8 mouse cellular contexts compared by ENCODE assay signal in genomic region chr17:78915772-78916171, GRCm38 (mm10). TPM values are rescaled to one million over a fixed set of nuclear protein-coding genes. Genes with fewer than 3 reads are reported as not detected.
A peak's percentile ranks its signal among the peaks of the same experiment; 100 is the strongest.
DNase-seq lines count a peak whose midpoint lies in the region; ATAC-seq and TF ChIP-seq lines count a peak whose summit lies in the region.

No protein-coding gene starts in this region.

- no peak for TF ChIP-seq EP300 in ES-Bruce4 (IDR thresholded peaks at IDR 0.05; ENCODE audit: insufficient read depth, low read depth, low read length)

- 49% methylated on average over 6 of the region's 6 CpGs for WGBS in heart, embryonic 11.5 days (ENCODE audit: insufficient replicate concordance)
- 53% methylated on average over 6 of the region's 6 CpGs for WGBS in forebrain, embryonic 10.5 days
- 44% methylated on average over 6 of the region's 6 CpGs for WGBS in liver, embryonic 15.5 days (ENCODE audit: insufficient replicate concordance)

- H3K27me3 ChIP-seq in heart, embryonic 11.5 days (ENCODE audit: control insufficient read depth, insufficient read depth, low read length), result no peaks in the 10 kb centered on the region
- no peaks in the 10 kb centered on the region for H3K27me3 ChIP-seq in ES-Bruce4 (ENCODE audit: control insufficient read depth, insufficient read depth, low read length, poor library complexity, severe bottlenecking)
- no peaks in the 10 kb centered on the region for H3K27me3 ChIP-seq in forebrain, embryonic 10.5 days (ENCODE audit: poor library complexity, severe bottlenecking)
- H3K27me3 ChIP-seq in liver, embryonic 15.5 days, result no peaks in the 10 kb centered on the region

- ATAC-seq in heart, embryonic 11.5 days (replicated peaks; ENCODE audit: insufficient number of reproducible peaks, low FRiP score, low TSS enrichment), result no peak
- ATAC-seq in liver, embryonic 15.5 days (ENCODE audit: insufficient read depth), result peak; percentile 1; the same call in 1 of the 2 replicates

- TF ChIP-seq POLR2A in ES-Bruce4 (IDR thresholded peaks at IDR 0.05; ENCODE audit: insufficient read depth, low read length), result no peak

- H3K27ac ChIP-seq in heart, embryonic 11.5 days (ENCODE audit: low read depth, low read length), result peak overlapping the region; percentile 86; the same call in 1 of the 2 replicates
- peak overlapping the region; percentile 96 for H3K27ac ChIP-seq in ES-Bruce4 (ENCODE audit: insufficient read depth, low read length)
- peak overlapping the region; percentile 91 for H3K27ac ChIP-seq in forebrain, embryonic 10.5 days
- peak overlapping the region; percentile 83 for H3K27ac ChIP-seq in liver, embryonic 15.5 days (replicated peaks)

- no peak for TF ChIP-seq CTCF in ES-Bruce4 (IDR thresholded peaks at IDR 0.05; ENCODE audit: low read depth, low read length)

- H3K4me1 ChIP-seq in heart, embryonic 11.5 days (ENCODE audit: control insufficient read depth, insufficient read depth, low read length), result no peaks in the 10 kb centered on the region
- no peaks in the 10 kb centered on the region for H3K4me1 ChIP-seq in ES-Bruce4 (ENCODE audit: control insufficient read depth, insufficient read depth, low read length)
- H3K4me1 ChIP-seq in forebrain, embryonic 10.5 days, result peaks cover 28% of the 10 kb centered on the region
- peaks cover 39% of the 10 kb centered on the region for H3K4me1 ChIP-seq in liver, embryonic 15.5 days (replicated peaks)

- no peak for DNase-seq in heart, postnatal 4 days
- no peak for DNase-seq in forebrain, embryonic 10.5 days (ENCODE audit: extremely low spot score, low spot score)
- no peak for DNase-seq in thymus, postnatal 14 days
- no peak for DNase-seq in frontal cortex, postnatal 25 days (ENCODE audit: low spot score in 2 of 2)
- DNase-seq in right cerebral cortex, adult 2 months (ENCODE audit: low spot score in 2 of 2), result no peak

- no peaks in the 10 kb centered on the region for H3K9me3 ChIP-seq in heart, embryonic 11.5 days (replicated peaks; ENCODE audit: control insufficient read depth, low read length)
- H3K9me3 ChIP-seq in ES-Bruce4 (replicated peaks; ENCODE audit: control insufficient read depth, insufficient read depth, low read length, poor library complexity, severe bottlenecking), result no peaks in the 10 kb centered on the region
- no peaks in the 10 kb centered on the region for H3K9me3 ChIP-seq in forebrain, embryonic 10.5 days
- no peaks in the 10 kb centered on the region for H3K9me3 ChIP-seq in liver, embryonic 15.5 days (replicated peaks)

- peak overlapping the region; percentile 83 for H3K9ac ChIP-seq in heart, embryonic 11.5 days (ENCODE audit: low read depth, low read length)
- H3K9ac ChIP-seq in ES-Bruce4 (ENCODE audit: low read depth, poor library complexity, severe bottlenecking), result peak overlapping the region; percentile 90
- H3K9ac ChIP-seq in liver, embryonic 15.5 days, result peak overlapping the region; percentile 81

- H3K4me2 ChIP-seq in heart, embryonic 11.5 days, result peak overlapping the region; percentile 84
- H3K4me2 ChIP-seq in liver, embryonic 15.5 days, result peak overlapping the region; percentile 89

- H3K36me3 ChIP-seq in heart, embryonic 11.5 days (ENCODE audit: control insufficient read depth, insufficient read depth, low read length), result peaks cover 6% of the 10 kb centered on the region
- H3K36me3 ChIP-seq in ES-Bruce4 (ENCODE audit: control insufficient read depth, insufficient read depth, low read length, poor library complexity, severe bottlenecking), result peaks cover 22% of the 10 kb centered on the region
- peaks cover 33% of the 10 kb centered on the region for H3K36me3 ChIP-seq in forebrain, embryonic 10.5 days (replicated peaks)
- H3K36me3 ChIP-seq in liver, embryonic 15.5 days (replicated peaks), result peaks cover 25% of the 10 kb centered on the region

- peak overlapping the region; percentile 67 for H3K4me3 ChIP-seq in heart, embryonic 11.5 days (ENCODE audit: low read depth, low read length)
- H3K4me3 ChIP-seq in ES-Bruce4 (ENCODE audit: low read depth, low read length), result peak overlapping the region; percentile 100
- H3K4me3 ChIP-seq in forebrain, embryonic 10.5 days, result peak overlapping the region; percentile 77
- peak overlapping the region; percentile 82 for H3K4me3 ChIP-seq in liver, embryonic 15.5 days (replicated peaks)

RNA-seq across cellular contexts. Expression of gene Cebpzos, which starts 0.5 kb away (rescaled TPM):
- polyA plus RNA-seq in heart, embryonic 11.5 days (2014; fragmentation: Nextera tagmentation; extraction: Ambion mirVana), result 77.6 and 81.6 TPM in 2 replicates
- 10 to 100 TPM; 39.7 to 40.9 TPM for total RNA-seq in heart, postnatal 4 days (2021)
- 100 and 101 TPM in 2 replicates for polyA plus RNA-seq in ES-Bruce4 (2011; ENCODE audit: insufficient read depth, insufficient read length, low read depth, missing spikeins)
- polyA plus RNA-seq in forebrain, embryonic 10.5 days (2016; fragmentation: Nextera tagmentation; extraction: Ambion mirVana), result 106 and 109 TPM in 2 replicates
- polyA plus RNA-seq in liver, embryonic 15.5 days (2015; fragmentation: Nextera tagmentation; extraction: Ambion mirVana), result 38.1 and 44.7 TPM in 2 replicates

RNA-seq across cellular contexts. Expression of gene Sult6b1, which starts 9.0 kb away (rescaled TPM):
- polyA plus RNA-seq in heart, embryonic 11.5 days (2014; fragmentation: Nextera tagmentation; extraction: Ambion mirVana), result 0.27 and 0.33 TPM in 2 replicates
- not detected for total RNA-seq in heart, postnatal 4 days (2021)
- polyA plus RNA-seq in ES-Bruce4 (2011; ENCODE audit: insufficient read depth, insufficient read length, low read depth, missing spikeins), result 6.8 and 7.8 TPM in 2 replicates
- 0.20 TPM in 1 of 2 replicates, not detected in the other for polyA plus RNA-seq in forebrain, embryonic 10.5 days (2016; fragmentation: Nextera tagmentation; extraction: Ambion mirVana)
- 0.03 TPM in 1 of 2 replicates, not detected in the other for polyA plus RNA-seq in liver, embryonic 15.5 days (2015; fragmentation: Nextera tagmentation; extraction: Ambion mirVana)

RNA-seq across cellular contexts. Expression of gene Cebpz, which starts 21.1 kb away (rescaled TPM):
- 36.0 and 41.3 TPM in 2 replicates for polyA plus RNA-seq in heart, embryonic 11.5 days (2014; fragmentation: Nextera tagmentation; extraction: Ambion mirVana)
- total RNA-seq in heart, postnatal 4 days (2021), result 10 to 100 TPM; 19.3 to 20.6 TPM
- 120 and 124 TPM in 2 replicates for polyA plus RNA-seq in ES-Bruce4 (2011; ENCODE audit: insufficient read depth, insufficient read length, low read depth, missing spikeins)
- 60.4 and 61.9 TPM in 2 replicates for polyA plus RNA-seq in forebrain, embryonic 10.5 days (2016; fragmentation: Nextera tagmentation; extraction: Ambion mirVana)
- polyA plus RNA-seq in liver, embryonic 15.5 days (2015; fragmentation: Nextera tagmentation; extraction: Ambion mirVana), result 19.0 and 23.4 TPM in 2 replicates

RNA-seq across cellular contexts. Expression of gene Ndufaf7, which starts 21.2 kb away (rescaled TPM):
- 62.1 and 66.6 TPM in 2 replicates for polyA plus RNA-seq in heart, embryonic 11.5 days (2014; fragmentation: Nextera tagmentation; extraction: Ambion mirVana)
- 10 to 100 TPM; 49.2 to 53.5 TPM for total RNA-seq in heart, postnatal 4 days (2021)
- polyA plus RNA-seq in ES-Bruce4 (2011; ENCODE audit: insufficient read depth, insufficient read length, low read depth, missing spikeins), result 54.5 and 64.2 TPM in 2 replicates
- polyA plus RNA-seq in forebrain, embryonic 10.5 days (2016; fragmentation: Nextera tagmentation; extraction: Ambion mirVana), result 46.0 and 49.4 TPM in 2 replicates
- polyA plus RNA-seq in liver, embryonic 15.5 days (2015; fragmentation: Nextera tagmentation; extraction: Ambion mirVana), result 24.5 and 27.0 TPM in 2 replicates

RNA-seq across cellular contexts. Expression of gene Eif2ak2, which starts 33.4 kb away (rescaled TPM):
- polyA plus RNA-seq in heart, embryonic 11.5 days (2014; fragmentation: Nextera tagmentation; extraction: Ambion mirVana), result 6.4 and 9.5 TPM in 2 replicates
- 10 to 100 TPM; 20.9 to 23.2 TPM for total RNA-seq in heart, postnatal 4 days (2021)
- polyA plus RNA-seq in ES-Bruce4 (2011; ENCODE audit: insufficient read depth, insufficient read length, low read depth, missing spikeins), result 21.0 and 22.4 TPM in 2 replicates
- 7.4 and 8.6 TPM in 2 replicates for polyA plus RNA-seq in forebrain, embryonic 10.5 days (2016; fragmentation: Nextera tagmentation; extraction: Ambion mirVana)
- polyA plus RNA-seq in liver, embryonic 15.5 days (2015; fragmentation: Nextera tagmentation; extraction: Ambion mirVana), result 7.2 and 7.7 TPM in 2 replicates
